In the genomic region with DNA sequence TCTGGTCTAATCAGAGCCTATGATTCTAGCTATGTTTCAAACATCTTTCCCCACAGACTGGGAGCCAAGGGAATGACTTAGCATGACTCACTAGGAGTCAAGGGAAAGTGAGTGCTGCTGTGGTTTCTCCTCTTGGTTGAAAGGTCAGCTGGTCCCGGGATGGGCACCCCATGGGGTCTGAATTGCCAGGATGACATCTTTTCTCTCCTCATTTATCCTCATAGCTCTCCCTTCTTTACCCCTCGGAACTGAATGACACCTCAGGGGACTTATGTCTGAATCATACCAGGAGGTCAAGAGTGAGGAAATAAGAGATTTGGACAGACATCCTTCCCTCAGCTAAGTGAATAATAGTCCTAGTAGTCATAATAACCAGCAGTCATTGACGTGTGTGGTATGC, we compare ENCODE assay signal across 21 mouse cellular contexts.
DNase-seq lines count a peak whose midpoint lies in the region.
"Had no signal": no experiment of that assay in that cellular context is flagged by ENCODE, and none has a peak within 500 bp of the region (broad histone marks: within the 10 kb centered on the region; RNA-seq: fewer than 3 reads in every experiment).

No protein-coding gene starts in this region.

- peak; percentile 29 to 50 for DNase-seq in heart, adult 9 months (ENCODE audit: low spot score in 2 of 2)
- no peak for DNase-seq in heart, embryonic 10.5 days (ENCODE audit: low spot score)
- peak; percentile 54 for DNase-seq in R1 (ENCODE audit: low read depth, low spot score)
- DNase-seq in adrenal gland, postnatal 36 days = peak; percentile 60 to 66
- DNase-seq in urinary bladder, postnatal 14 days (ENCODE audit: low spot score) = no peak
- DNase-seq in right cerebral cortex, postnatal 14 days = no peak
- no peak for DNase-seq in thymus, adult 18-20 months
- DNase-seq: cerebellum, adult 9-11 months; kidney, postnatal 4 days; layer of hippocampus, adult 9-11 months; left cerebral cortex, postnatal 4 days; liver; spleen, adult 18-20 months; thymus, adult 2 months had no signal

- no peak overlapping the region for H3K4me3 ChIP-seq in heart, embryonic 10.5 days
- H3K4me3 ChIP-seq: hindbrain, embryonic 13.5 days; intestine, embryonic 15.5 days; kidney, embryonic 15.5 days; left cerebral cortex, adult 2 months; midbrain, embryonic 12.5 days; neural tube, embryonic 12.5 days had no signal

- 46% methylated on average over 3 of the region's 3 CpGs for WGBS in heart, embryonic 10.5 days

- H3K36me3 ChIP-seq in heart, embryonic 10.5 days = no peaks in the 10 kb centered on the region
- H3K36me3 ChIP-seq: G1E; hindbrain, embryonic 13.5 days; intestine, embryonic 15.5 days; kidney, embryonic 15.5 days; midbrain, embryonic 12.5 days; neural tube, embryonic 12.5 days had no signal

- H3K4me1 ChIP-seq in heart, embryonic 10.5 days = no peaks in the 10 kb centered on the region
- H3K4me1 ChIP-seq: hindbrain, embryonic 13.5 days; intestine, embryonic 15.5 days; kidney, embryonic 15.5 days; midbrain, embryonic 12.5 days; neural tube, embryonic 12.5 days had no signal

- H3K27ac ChIP-seq in heart, embryonic 10.5 days = no peak overlapping the region
- H3K27ac ChIP-seq: hindbrain, embryonic 13.5 days; intestine, embryonic 15.5 days; kidney, embryonic 15.5 days; left cerebral cortex, adult 2 months; midbrain, embryonic 12.5 days; neural tube, embryonic 12.5 days had no signal

- H3K27me3 ChIP-seq in heart, embryonic 10.5 days (ENCODE audit: insufficient read depth, poor library complexity, severe bottlenecking) = no peaks in the 10 kb centered on the region
- H3K27me3 ChIP-seq: hindbrain, embryonic 13.5 days; intestine, embryonic 15.5 days; kidney, embryonic 15.5 days; midbrain, embryonic 12.5 days; neural tube, embryonic 12.5 days had no signal

- H3K9me3 ChIP-seq in heart, embryonic 10.5 days = no peaks in the 10 kb centered on the region
- H3K9me3 ChIP-seq: G1E; hindbrain, embryonic 13.5 days; intestine, embryonic 15.5 days; kidney, embryonic 15.5 days; midbrain, embryonic 12.5 days; neural tube, embryonic 12.5 days had no signal

Comparison
In these comparisons a context has a peak if more than half of its experiments do, and no peak if none do; other contexts are left out.
1. DNase-seq: peak in heart, adult 9 months (2 of 2), R1 (single experiment) and adrenal gland, postnatal 36 days (2 of 2); none in heart, embryonic 10.5 days (single experiment), urinary bladder, postnatal 14 days (single experiment), right cerebral cortex, postnatal 14 days (single experiment) and thymus, adult 18-20 months (0 of 2).